Mouse (Mus musculus) mature B cell (primary cell): Measurements from ENCODE around the gene Smim17.

Experiments used
- in situ Hi-C: fragments of 300-500 bp; cut with MboI; formaldehyde crosslinking; loops from 2 replicates; pipeline ENCODE4 v1.14.3; 2019

Gene Smim17

DNA sequence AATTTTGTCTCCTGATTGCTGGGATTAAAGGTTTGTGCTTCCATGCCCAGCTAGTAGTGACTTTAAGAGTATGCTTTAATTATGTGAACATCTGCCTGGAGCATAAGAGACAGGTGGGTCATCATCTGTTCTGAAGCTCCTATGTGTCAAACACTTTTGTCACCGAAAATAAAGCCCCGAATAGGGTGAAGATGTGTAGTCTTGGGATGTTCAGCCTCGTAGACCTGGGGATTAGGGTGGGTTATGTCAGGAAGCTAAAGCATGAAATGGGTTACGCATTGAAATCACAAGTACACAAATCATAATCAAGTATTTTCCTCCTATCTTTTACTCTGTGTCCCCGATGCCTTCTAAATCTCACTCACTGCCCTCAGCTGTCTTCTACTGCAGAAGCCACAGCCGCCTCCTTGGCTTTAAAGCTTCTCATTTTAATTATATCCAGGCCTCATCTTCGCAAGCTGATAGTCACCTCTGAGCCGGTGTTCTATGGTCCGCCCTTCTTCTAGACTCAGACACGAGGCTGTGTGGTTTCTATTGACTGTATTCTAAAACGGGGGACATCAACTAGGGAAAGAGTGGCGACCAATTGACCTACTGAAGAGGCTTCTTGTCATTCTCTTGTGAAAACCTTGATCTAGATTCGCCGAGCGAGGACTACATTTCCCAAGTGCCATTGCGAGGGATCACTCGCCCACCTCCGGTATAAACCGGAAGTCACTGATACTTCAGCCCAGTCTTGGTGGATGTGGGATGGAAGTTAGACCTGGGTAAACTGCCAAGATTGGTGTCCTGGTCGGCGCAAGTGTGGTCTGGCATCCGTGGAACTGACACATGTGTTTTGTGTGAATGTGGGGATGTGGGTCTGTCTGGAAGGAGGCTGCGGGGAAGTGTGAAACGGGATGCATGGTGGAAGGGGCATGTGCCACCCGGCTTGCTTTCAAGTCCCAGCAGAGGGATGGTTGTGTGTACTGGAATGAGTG lies at the start of gene Smim17:
TSS of gene Smim17 (plus strand) at position 720 of the 980 bp plus-strand sequence.
- in situ Hi-C loops, result no loop called here

DNA sequence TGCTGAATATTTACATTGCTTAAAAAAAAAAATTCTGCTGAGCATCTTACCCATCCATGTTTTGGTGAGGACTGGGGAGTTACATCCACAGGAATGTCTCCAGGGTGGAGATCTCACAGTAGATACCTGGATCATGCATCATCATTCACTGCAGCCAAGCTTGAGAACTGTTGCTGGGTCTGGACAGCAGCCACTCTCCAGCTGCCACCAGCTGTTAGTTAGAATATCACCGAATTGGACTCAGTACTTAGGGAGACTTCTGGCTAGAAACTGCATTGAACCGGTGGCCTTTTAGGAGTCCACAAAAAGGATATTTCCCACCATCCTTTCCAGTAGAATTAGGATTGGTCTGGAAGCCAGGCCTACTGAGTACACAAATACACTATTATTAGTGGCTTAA lies 40.4 kb upstream of the Smim17 start:
- in situ Hi-C loops, result loop anchor here (5.0 to 25.0 kb wide), 3 partner anchors 577 to 939 kb away; no protein-coding TSS in a partner anchor

DNA sequence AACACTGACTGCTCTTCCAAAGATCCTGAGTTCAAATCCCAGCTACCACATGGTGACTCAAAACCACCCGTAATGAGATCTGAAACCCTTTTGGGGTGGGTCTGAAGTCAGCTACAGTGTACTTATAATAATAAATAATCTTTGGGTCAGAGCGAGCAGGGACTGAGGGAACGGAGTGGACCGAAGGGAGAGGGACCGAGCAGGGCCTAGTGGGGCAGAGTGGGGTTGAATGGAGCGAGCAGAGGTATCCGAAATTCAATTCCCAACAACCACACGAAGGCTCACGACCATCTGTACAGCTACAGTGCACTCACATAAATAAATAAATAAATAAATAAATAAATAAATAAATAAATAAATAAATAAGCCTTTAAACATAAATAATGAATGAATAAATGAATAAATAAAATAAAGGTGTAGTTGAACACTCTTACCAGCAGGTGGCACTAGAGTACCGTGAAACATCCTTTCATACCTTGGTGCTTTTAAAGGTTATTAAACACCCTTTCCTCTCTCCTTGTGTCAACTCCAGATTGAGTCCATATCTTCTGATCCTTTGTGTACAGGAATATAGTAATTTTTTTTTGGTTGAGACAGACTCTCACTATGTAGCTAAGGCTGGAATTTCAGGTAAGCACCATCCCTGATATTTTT lies 39.5 kb upstream of the Smim17 start:
- in situ Hi-C loops, result loop anchor here (5.0 to 25.0 kb wide), 3 partner anchors 576 to 938 kb away; no protein-coding TSS in a partner anchor

DNA sequence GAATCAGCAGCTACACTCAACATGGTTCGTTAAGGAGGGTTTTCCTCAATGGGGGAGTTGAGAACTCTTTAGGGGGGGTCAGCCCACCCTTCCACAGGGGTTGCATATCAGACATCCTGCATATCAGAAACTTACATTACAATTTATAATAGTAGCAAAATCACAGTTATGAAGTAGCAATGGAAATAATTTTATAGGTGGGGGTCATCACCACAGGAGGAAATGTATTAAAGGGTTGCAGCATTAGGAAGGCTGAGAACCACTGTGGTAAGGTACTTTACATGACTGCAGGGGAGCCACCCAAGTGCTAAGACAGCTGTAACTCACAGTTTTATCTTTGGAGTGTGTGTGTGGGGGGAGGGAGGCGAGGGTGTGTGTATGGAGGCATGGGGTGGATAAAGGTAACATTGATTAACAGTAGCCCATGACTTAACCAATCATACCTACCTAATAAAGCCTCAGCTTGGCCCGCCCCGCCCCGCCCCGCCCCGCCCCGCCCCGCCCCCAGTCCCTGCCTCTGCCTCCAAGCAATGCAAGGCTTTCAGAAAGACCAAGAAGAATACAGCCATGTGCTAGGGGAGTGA lies 37.9 kb upstream of the Smim17 start:
- in situ Hi-C loops, result loop anchor here (25.0 kb wide), 1 partner anchor 827 kb away; no protein-coding TSS in a partner anchor

DNA sequence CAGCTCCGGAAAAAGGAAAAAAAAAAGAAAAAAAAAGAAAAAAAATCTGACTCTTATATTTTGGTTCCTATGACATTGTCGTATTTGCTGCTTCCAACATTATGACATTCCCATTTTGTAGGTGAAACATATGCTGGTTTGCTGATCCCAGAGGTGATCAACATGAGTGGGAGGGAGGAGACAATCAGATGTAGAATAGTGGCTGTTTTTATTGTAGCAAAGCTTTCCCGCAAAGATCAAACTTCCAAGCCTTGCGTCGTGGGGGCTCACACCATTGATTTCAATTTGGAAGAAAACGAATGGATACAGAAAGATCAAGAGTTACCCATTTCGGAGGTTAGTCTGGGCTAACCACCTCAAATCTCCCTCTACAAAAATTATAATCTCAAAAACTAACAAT lies 36.8 kb upstream of the Smim17 start:
- in situ Hi-C loops, result loop anchor here (25.0 kb wide), 1 partner anchor 826 kb away; no protein-coding TSS in a partner anchor

DNA sequence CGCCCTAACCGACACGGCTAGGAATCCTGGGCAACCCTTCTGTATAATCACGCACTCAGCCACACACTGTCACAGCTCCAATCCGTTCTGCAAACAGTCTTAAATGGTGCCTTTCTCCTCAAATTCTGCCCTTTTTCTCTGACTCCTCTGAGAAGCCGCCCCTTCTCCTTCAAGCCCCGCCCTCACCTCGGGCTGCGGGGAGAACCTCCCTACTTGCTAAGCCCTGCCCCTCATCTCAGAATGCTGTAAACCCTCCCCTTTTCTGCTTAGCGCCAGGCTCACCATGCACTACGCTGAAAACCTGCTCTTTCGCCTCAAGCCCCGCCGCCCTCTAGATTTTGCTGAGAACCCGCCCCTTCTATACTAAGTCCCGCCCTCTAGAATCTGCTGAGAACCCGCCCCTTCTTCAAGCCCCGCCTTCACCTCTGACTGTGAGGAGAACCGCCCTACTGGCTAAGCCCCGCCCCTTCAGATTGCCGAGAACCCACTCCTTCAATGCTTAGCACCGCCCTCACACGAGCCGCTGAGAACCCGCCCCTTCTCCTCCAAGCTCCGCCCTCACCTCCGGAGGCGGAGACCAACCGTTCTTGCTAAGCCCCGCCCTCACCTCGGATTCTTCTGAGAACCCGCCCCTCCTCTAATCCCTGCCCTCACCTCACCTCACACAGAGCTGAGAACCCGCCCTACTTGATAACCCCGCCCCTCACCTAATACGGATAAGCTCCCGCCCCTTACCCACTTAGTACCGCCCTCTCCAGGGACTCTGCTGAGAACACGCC lies 36.1 kb upstream of the Smim17 start:
- in situ Hi-C loops, result loop anchor here (25.0 kb wide), 1 partner anchor 825 kb away; no protein-coding TSS in a partner anchor

DNA sequence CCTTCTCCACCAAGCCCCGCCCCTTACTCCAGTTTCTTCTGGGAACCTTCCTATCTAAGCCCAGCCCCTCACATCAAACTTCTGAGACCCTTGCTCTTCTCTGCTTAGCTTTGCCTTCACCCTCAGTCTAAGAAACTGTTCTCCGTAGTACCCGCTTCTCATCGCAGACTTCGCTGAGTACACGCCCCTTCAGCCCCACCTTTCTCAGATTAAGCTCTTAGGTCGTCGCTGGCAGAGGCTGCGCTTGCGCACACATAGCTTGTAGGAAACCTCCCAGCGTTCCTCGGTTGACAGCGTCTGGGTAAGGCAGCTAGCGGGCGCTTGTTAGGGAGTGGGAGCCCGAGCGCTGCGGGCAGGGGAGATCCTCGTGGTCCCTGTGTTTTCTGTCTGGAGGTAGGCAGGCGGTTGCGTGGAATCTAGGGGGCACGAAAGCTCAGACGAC lies 35.4 kb upstream of the Smim17 start, which contains the start of gene Zfp78:
TSS of gene Zfp78 (plus strand) at position 234 of the 442 bp plus-strand sequence.
- in situ Hi-C loops, result loop anchor here (25.0 kb wide), 1 partner anchor 824 kb away; no protein-coding TSS in a partner anchor

DNA sequence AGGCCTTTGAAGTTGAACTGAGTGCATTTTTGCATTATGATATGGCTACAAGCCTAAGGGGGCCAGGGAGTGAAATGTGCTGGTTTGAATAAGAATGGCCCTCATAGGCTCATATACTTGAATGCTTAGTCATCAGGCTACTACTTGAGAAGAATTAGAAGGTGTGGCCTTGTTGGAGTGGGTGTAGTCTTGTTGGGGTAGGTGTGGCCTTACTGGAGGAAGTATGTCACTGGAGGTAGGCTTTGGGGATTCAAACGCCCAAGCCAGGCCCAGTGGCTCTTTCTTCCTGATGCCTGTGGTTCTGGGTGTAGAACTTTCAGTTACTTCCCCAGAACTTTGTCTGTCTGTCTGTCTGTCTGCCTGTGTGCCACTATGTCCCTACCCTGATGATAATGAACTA lies 33.8 kb upstream of the Smim17 start:
- in situ Hi-C loops, result loop anchor here (25.0 kb wide), 1 partner anchor 823 kb away; no protein-coding TSS in a partner anchor

DNA sequence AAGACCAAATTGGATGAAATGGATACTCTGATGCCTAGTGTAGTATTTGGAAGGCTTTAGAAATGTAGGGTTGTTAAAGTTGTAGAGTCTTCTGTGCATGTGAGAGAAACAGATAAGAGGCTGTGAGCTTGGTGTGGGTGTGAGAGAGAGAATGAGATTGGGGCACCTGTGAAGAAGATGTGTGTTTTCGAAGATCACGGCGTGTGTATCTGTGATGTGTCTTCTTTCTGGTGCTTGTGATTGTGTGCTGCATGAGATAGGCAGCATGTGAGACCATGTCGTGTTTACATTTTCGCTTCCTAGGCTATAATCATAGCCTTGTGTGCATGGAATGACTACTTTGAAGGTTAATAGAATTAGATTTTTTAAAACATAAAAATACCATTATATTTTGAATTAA lies 31.3 kb upstream of the Smim17 start:
- in situ Hi-C loops, result loop anchor here (25.0 kb wide), 1 partner anchor 820 kb away; no protein-coding TSS in a partner anchor

DNA sequence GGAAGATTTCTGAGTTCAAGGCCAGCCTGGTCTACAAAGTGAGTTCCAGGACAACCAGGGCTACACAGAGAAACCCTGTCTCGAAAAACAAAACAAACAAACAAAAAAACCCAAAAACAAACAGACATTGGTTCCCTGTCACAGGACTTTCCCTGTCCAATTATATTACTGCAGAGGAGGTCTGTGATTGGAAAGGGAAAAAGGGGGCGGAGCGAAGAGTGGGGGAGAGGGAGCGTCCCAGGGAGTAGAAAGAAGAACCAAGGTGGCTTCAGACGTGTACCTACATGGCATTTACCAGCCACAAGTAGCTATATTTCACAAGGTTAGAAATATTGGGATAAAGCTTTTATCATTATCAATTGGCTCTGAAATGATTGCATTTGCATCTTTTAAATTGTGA lies 30.4 kb upstream of the Smim17 start:
- in situ Hi-C loops, result loop anchor here (25.0 kb wide), 1 partner anchor 819 kb away; no protein-coding TSS in a partner anchor

DNA sequence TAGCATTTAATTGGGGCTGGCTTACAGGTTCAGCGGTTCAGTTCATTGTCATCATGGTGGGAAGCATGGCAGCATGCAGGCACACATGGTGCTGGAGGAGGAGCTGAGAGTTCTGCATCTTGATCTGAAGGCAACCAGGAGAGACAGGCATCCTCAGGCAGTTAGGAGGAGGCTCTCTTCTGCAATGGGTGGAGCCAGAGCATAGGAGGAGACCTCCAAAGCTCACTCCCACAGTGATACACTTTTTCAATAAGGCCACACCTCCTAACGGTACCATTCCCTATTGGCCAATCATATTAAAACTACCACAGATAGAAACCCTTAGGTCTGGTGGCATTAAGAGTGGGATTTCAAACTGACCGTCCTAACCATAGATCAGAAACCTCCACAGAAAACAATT lies 29.1 kb upstream of the Smim17 start:
- in situ Hi-C loops, result loop anchor here (25.0 kb wide), 1 partner anchor 818 kb away; no protein-coding TSS in a partner anchor

DNA sequence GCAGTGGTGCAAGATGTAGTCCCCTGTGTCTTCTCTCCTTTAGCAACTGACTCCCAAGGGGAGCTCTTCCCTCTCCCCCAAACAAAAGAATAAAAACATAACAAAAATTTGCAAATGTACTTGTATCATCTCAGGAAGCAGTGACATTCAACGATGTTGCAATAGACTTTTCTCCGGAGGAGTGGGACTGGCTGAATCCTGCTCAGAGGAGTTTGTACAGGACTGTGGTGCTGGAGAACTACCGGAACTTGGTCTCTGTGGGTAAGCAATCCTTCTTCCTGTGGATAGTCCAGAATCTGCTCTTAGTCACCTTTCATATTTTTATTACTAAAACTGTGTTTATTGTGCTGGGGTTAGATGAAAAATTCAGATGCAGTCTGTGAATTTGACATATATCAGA lies 25.5 kb upstream of the Smim17 start:
- in situ Hi-C loops, result loop anchor here (25.0 kb wide), 1 partner anchor 814 kb away; no protein-coding TSS in a partner anchor

DNA sequence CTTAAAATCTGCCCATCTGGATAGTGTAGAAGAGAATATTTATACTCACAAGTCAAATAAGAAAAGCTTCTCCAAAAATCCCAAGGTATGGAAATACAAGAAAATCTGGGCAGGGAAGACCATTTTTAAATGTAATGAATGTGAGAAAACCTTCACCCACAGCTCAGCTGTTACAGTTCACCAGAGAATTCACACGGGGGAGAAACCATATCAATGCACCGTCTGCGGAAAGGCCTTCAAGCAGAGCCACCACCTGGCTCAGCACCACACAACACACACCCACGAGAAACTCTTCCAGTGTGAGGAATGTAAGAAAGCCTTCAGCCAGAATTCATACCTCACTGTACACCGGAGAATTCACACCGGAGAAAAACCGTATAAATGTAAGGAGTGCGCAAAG lies 20.1 kb upstream of the Smim17 start:
- in situ Hi-C loops, result no loop called here

DNA sequence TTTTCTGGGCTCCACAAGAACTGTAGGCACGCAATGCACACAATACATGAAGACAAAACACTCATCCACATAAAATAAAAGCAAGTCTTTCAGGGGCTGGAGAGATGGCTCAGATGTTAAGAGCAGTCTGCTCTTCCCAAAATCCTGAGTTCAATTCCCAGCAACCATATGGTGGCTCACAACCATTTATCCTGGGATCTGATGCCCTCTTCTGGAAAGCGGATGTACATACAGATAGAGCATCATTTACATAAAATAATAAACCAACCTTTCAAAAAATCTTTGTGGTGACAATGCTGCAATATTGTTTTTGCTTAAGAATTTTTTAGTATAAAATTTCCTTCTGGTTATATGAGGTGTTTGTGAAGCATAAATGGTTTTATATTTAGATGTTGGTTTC lies 17.1 kb upstream of the Smim17 start:
- in situ Hi-C loops, result no loop called here

DNA sequence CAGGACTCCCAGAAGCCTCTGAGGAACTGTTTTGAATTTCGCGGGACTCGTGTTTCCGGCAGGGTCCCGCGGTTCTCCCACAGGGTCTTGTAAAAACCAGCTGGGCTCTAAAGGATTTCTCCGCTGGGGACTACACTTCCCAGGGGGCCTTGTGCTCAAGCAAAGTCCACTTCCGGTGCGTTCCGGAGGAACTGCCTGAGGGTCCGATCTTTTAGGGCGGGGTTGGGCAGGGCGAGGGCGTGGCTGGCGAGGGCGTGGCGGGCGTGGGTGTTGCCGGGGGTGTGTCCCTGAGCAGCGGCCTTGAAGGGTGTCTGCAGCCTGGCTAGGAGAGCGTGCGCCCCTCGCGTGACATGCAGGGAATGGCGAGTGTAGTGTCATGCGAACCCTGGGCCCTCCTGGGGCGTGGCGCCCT lies 15.5 kb upstream of the Smim17 start, which contains the start of gene Zfp28:
TSS of gene Zfp28 (plus strand) at position 252 of the 412 bp plus-strand sequence.
- in situ Hi-C loops, result no loop called here

DNA sequence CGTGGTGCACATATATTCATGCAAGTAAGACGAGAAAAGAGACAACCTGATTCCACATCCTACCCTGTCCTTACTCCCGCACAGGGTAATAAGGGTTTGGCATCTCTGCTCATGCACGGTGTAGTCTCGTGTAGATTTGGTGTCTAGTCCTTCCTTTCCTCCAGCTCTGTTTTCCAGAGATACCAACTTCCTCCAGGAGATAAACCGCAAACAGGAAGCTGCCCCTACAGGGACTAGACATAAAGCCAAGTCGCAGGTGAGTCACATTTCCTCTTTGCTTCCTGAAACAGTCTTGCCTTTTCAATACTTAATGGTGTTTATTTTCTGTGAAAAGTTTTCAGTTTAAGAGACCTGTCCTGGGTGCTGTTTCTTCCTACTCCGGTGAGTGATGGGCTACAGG lies 14.5 kb upstream of the Smim17 start:
- in situ Hi-C loops, result no loop called here

DNA sequence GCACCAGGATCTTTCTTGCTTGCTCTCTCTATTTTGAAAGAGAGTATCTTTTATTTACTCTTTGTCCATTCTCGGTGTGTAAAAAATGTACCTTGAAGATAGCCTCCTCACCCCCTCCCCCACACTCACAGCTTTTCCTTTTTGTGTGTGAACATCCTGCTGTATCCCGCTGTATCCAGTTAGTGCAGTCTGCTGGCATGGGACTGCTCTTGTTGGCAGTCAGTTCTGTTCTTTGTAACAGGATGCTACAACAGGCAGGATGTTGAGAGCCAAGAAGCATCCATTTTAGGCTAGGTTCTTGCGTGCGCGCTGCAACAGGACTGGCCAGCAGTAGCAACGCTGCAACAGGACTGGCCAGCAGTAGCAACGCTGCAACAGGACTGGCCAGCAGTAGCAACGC lies 11.5 kb upstream of the Smim17 start:
- in situ Hi-C loops, result no loop called here

DNA sequence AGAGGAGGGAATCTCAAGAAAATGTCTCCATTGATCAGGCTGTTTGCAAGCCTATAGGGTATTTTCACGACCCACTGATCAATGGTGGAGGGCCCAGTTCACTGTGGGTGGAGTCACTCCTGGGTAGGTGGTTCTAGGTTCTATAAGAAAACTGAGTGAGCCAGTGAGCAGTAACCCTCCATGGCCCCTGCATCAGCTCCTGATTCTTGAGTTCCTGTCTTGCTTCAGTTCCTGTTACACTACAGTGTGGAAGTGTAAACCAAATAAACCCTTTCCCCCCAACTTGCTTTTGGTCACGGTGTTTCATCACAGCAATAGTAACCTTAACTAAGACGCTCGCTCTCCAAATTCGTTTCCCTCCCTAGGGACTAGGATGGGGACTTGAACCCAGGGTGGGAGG lies 9.5 kb upstream of the Smim17 start:
- in situ Hi-C loops, result no loop called here

DNA sequence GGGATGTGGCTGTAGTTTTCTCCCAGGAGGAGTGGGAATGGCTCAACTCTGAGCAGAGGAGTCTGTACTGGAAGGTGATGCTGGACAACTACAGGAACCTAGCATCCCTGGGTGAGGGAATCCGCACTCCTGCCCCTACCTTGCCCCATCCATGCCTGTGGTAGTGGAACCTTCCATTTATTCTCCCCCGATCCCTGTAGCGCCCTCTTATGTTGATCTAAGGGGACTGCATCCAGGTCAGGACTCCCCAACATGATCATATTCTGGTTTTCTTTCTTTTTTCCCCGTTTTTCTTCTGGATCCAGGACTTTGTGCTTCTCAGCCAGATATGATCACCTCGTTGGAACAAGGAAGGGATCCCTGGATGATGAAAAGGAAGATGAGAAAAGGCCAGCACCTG lies 9.1 kb upstream of the Smim17 start:
- in situ Hi-C loops, result no loop called here

DNA sequence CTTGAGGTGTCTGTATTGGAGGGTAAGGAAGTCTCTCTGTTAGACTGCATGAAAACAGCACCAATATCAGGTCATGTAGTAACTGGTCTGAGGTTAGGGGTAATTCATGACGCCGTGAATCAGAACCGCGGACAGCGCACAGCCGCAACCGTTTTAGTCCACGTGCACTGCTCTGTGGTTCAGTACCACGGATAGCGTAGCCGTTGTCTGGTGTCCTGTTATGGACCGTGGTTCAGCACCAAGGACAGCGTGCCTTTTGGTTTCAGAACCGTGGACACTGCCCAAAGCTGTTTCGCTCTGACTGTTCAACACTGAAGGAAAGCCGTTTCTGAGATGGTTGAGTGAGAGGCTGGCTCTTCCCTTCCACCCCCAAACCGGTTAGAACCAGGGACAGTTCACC lies 11.5 kb downstream of the Smim17 start, which contains the start of gene Gm20715:
TSS of gene Gm20715 (plus strand) at position 235 of the 400 bp plus-strand sequence.
- in situ Hi-C loops, result no loop called here
